Mouse (Mus musculus): ENCODE results near the gene Rubcnl. TPM values are rescaled to one million over a fixed set of nuclear protein-coding genes. Genes with fewer than 3 reads are reported as not detected.

Rubcnl gene
- polyA plus RNA-seq, 2 experiments: 0.09 to 0.21 TPM

GRCm38 (mm10) chr14:74989322-74989721, 26.5 kb upstream of the Rubcnl start:
- Histone ChIP-seq H3K9ac (replicated peaks) (no peak overlapping the region), H3K27me3 (ENCODE audit: control insufficient read depth, insufficient read depth, low read length) (no peaks in the 10 kb centered on the region), H3K27ac (no peak overlapping the region), H3K4me1 (replicated peaks; ENCODE audit: control insufficient read depth in 2 of 2, insufficient read depth in 2 of 2, low read length in 1 of 2) (peaks cover 0 to 5% of the 10 kb centered on the region in 2 experiments; a peak in 3 of 4 replicates), H3K36me3 (replicated peaks; ENCODE audit: control insufficient read depth, insufficient read depth, low read depth) (no peaks in the 10 kb centered on the region), H3K4me3 (ENCODE audit: insufficient read depth in 1 of 2, low read depth in 2 of 2, low read length in 2 of 2) (no peak overlapping the region), H3K4me2 (ENCODE audit: low read depth) (no peak overlapping the region), H3K9me3 (ENCODE audit: control insufficient read depth, low read length) (no peaks in the 10 kb centered on the region)
- no peak for DNase-seq (ENCODE audit: low read depth in 3 of 3, low spot score in 3 of 3)
- 26% methylated on average over 4 of the region's 4 CpGs for WGBS (ENCODE audit: insufficient replicate concordance)
- ATAC-seq (ENCODE audit: insufficient read depth): no peak
- TF ChIP-seq CTCF (IDR thresholded peaks at IDR 0.05; ENCODE audit: low read depth): no peak
- no peak for TF ChIP-seq EP300 (IDR thresholded peaks at IDR 0.05; ENCODE audit: low read depth)

- H3K4me1 ChIP-seq (replicated peaks; ENCODE audit: control insufficient read depth in 2 of 2, insufficient read depth in 2 of 2, low read length in 1 of 2): peaks cover 0 to 5% of the 10 kb centered on the region in 2 experiments; a peak in 3 of 4 replicates
- no peak overlapping the region for H3K4me2 ChIP-seq (ENCODE audit: low read depth)
- DNase-seq (ENCODE audit: low read depth in 3 of 3, low spot score in 3 of 3) (no peak), ATAC-seq (ENCODE audit: insufficient read depth) (peak; percentile 52; the same call in 1 of the 2 replicates)
- H3K9ac ChIP-seq (replicated peaks): no peak overlapping the region
- H3K4me3 ChIP-seq (ENCODE audit: insufficient read depth in 1 of 2, low read depth in 2 of 2, low read length in 2 of 2): no peak overlapping the region
- H3K27ac ChIP-seq: no peak overlapping the region
- 58% methylated on average over 4 of the region's 4 CpGs for WGBS (ENCODE audit: insufficient replicate concordance)
- no peaks in the 10 kb centered on the region for H3K9me3 ChIP-seq (ENCODE audit: control insufficient read depth, low read length)
- H3K27me3 ChIP-seq (ENCODE audit: control insufficient read depth, insufficient read depth, low read length): no peaks in the 10 kb centered on the region
- TF ChIP-seq CTCF (IDR thresholded peaks at IDR 0.05; ENCODE audit: low read depth) (no peak), EP300 (IDR thresholded peaks at IDR 0.05; ENCODE audit: low read depth) (no peak)
- H3K36me3 ChIP-seq (replicated peaks; ENCODE audit: control insufficient read depth, insufficient read depth, low read depth): no peaks in the 10 kb centered on the region
These were observed 25.9 kb upstream of the Rubcnl start for GRCm38 (mm10) chr14:74989909-74990308.

GRCm38 (mm10) chr14:74990504-74990903, 25.3 kb upstream of the Rubcnl start:
- ATAC-seq (ENCODE audit: insufficient read depth) (peak; percentile 48; the same call in 1 of the 2 replicates), DNase-seq (ENCODE audit: low read depth in 3 of 3, low spot score in 3 of 3) (peak; percentile 40 to 59 (median 44))
- 3% methylated on average over 1 of the region's 1 CpGs for WGBS (ENCODE audit: insufficient replicate concordance)
- no peak overlapping the region for H3K27ac ChIP-seq
- no peak overlapping the region for H3K9ac ChIP-seq (replicated peaks)
- H3K27me3 ChIP-seq (ENCODE audit: control insufficient read depth, insufficient read depth, low read length): no peaks in the 10 kb centered on the region
- H3K4me1 ChIP-seq (replicated peaks; ENCODE audit: control insufficient read depth in 2 of 2, insufficient read depth in 2 of 2, low read length in 1 of 2): peaks cover 0 to 5% of the 10 kb centered on the region in 2 experiments; a peak in 3 of 4 replicates
- no peaks in the 10 kb centered on the region for H3K36me3 ChIP-seq (replicated peaks; ENCODE audit: control insufficient read depth, insufficient read depth, low read depth)
- H3K4me3 ChIP-seq (ENCODE audit: insufficient read depth in 1 of 2, low read depth in 2 of 2, low read length in 2 of 2): no peak overlapping the region
- no peak for TF ChIP-seq EP300 (IDR thresholded peaks at IDR 0.05; ENCODE audit: low read depth)
- peak; percentile 58 for TF ChIP-seq CTCF (IDR thresholded peaks at IDR 0.05; ENCODE audit: low read depth)
- H3K4me2 ChIP-seq (ENCODE audit: low read depth): no peak overlapping the region
- H3K9me3 ChIP-seq (ENCODE audit: control insufficient read depth, low read length): no peaks in the 10 kb centered on the region

- Histone ChIP-seq H3K9me3 (ENCODE audit: control insufficient read depth, low read length) (no peaks in the 10 kb centered on the region), H3K9ac (replicated peaks) (no peak overlapping the region), H3K4me3 (ENCODE audit: insufficient read depth in 1 of 2, low read depth in 2 of 2, low read length in 2 of 2) (no peak overlapping the region), H3K27me3 (ENCODE audit: control insufficient read depth, insufficient read depth, low read length) (no peaks in the 10 kb centered on the region), H3K4me1 (replicated peaks; ENCODE audit: control insufficient read depth in 2 of 2, insufficient read depth in 2 of 2, low read length in 1 of 2) (no peaks in the 10 kb centered on the region), H3K36me3 (replicated peaks; ENCODE audit: control insufficient read depth, insufficient read depth, low read depth) (no peaks in the 10 kb centered on the region), H3K4me2 (ENCODE audit: low read depth) (no peak overlapping the region), H3K27ac (no peak overlapping the region)
- ATAC-seq (ENCODE audit: insufficient read depth) (no peak), DNase-seq (ENCODE audit: low read depth in 3 of 3, low spot score in 3 of 3) (no peak)
- 15% methylated on average over 3 of the region's 3 CpGs for WGBS (ENCODE audit: insufficient replicate concordance)
- no peak for TF ChIP-seq EP300 (IDR thresholded peaks at IDR 0.05; ENCODE audit: low read depth)
- TF ChIP-seq CTCF (IDR thresholded peaks at IDR 0.05; ENCODE audit: low read depth): no peak
These were observed 19.3 kb upstream of the Rubcnl start for GRCm38 (mm10) chr14:74996556-74996955.

GRCm38 (mm10) chr14:74997041-74997440, 18.8 kb upstream of the Rubcnl start:
- H3K9ac ChIP-seq (replicated peaks): no peak overlapping the region
- ATAC-seq (ENCODE audit: insufficient read depth): no peak
- no peaks in the 10 kb centered on the region for H3K27me3 ChIP-seq (ENCODE audit: control insufficient read depth, insufficient read depth, low read length)
- DNase-seq (ENCODE audit: low read depth in 3 of 3, low spot score in 3 of 3): no peak
- no peaks in the 10 kb centered on the region for H3K9me3 ChIP-seq (ENCODE audit: control insufficient read depth, low read length)
- H3K27ac ChIP-seq: no peak overlapping the region
- H3K4me3 ChIP-seq (ENCODE audit: insufficient read depth in 1 of 2, low read depth in 2 of 2, low read length in 2 of 2): no peak overlapping the region
- 82% methylated on average over 2 of the region's 2 CpGs for WGBS (ENCODE audit: insufficient replicate concordance)
- H3K4me2 ChIP-seq (ENCODE audit: low read depth): no peak overlapping the region
- H3K36me3 ChIP-seq (replicated peaks; ENCODE audit: control insufficient read depth, insufficient read depth, low read depth): no peaks in the 10 kb centered on the region
- no peak for TF ChIP-seq EP300 (IDR thresholded peaks at IDR 0.05; ENCODE audit: low read depth)
- TF ChIP-seq CTCF (IDR thresholded peaks at IDR 0.05; ENCODE audit: low read depth): no peak
- H3K4me1 ChIP-seq (replicated peaks; ENCODE audit: control insufficient read depth in 2 of 2, insufficient read depth in 2 of 2, low read length in 1 of 2): no peaks in the 10 kb centered on the region

Data from liver, embryonic 14.5 days (tissue).